Mouse (Mus musculus) ES-E14 (cell line): ENCODE measurements around the gene Slc4a1.

Experiments used
- CHD2 ChIP-seq: IDR thresholded peaks from 2 replicates; pipeline ENCODE4 v1.6.1; 2014; ENCODE audit warnings: mild to moderate bottlenecking, low read depth, low read length, inconsistent platforms
- MAFK ChIP-seq: IDR thresholded peaks from 2 replicates; pipeline ENCODE4 v1.6.1; 2014; ENCODE audit warnings: mild to moderate bottlenecking, low read depth, low read length, inconsistent platforms; ENCODE audit not compliant: insufficient read depth
- ZC3H11A ChIP-seq: IDR thresholded peaks from 2 replicates; pipeline ENCODE4 v1.6.1; 2012; ENCODE audit warnings: low read depth, mild to moderate bottlenecking, inconsistent platforms, low read length, borderline replicate concordance
- ZNF384 ChIP-seq: IDR thresholded peaks from 2 replicates; pipeline ENCODE4 v1.6.1; 2012; ENCODE audit warnings: low read depth, low read length, inconsistent platforms

DNA sequence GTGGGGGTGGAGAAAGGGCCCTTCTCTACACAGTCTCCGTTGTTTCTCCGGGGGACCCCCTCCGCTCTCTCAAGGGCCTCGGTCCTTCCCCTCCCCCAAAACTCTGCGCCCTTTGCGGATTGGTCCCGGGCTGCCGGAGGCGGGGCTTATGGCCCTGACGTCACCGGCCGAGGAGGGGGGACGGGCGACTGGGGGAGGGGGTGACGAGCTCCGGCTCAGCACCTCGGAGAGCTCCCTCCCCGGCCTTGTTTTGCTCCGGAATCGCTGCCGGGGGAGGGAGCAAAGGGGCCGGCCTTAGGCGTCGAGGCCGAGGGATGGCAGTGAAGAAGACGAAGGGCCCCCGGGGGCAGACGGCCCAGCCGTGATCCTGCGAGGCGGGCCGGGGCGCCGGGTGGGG, 27.2 kb upstream of the Slc4a1 start, which contains the start of gene Rundc3a:
- TF ChIP-seq ZC3H11A, result no peak
- no peak for TF ChIP-seq ZNF384
- TF ChIP-seq MAFK, result no peak
- TF ChIP-seq CHD2, result peak; percentile 53; the same call in 1 of the 2 replicates
